Mouse (Mus musculus) gastrocnemius, adult 2 months (tissue): ENCODE measurements around the gene Ppp1r3e. TPM values are rescaled to one million over a fixed set of nuclear protein-coding genes. Genes with fewer than 3 reads are reported as not detected.

Experiments used
- DNase-seq: peaks from one replicate; pipeline ENCODE4 v3.0.0; 2022
- H3K27ac ChIP-seq: fragments of 200-600 bp; 2 replicates; pipeline ENCODE4 v1.8.1; 2022; ENCODE audit warnings: mild to moderate bottlenecking
- H3K4me3 ChIP-seq: fragments of 200-600 bp; 2 replicates; pipeline ENCODE4 v1.8.1; 2022; ENCODE audit warnings: mild to moderate bottlenecking, moderate library complexity
- CTCF ChIP-seq: fragments of 200-600 bp; IDR thresholded peaks from 2 replicates; pipeline ENCODE4 v1.8.1; 2022; ENCODE audit warnings: antibody characterized with exemption, mild to moderate bottlenecking, moderate library complexity
- intact Hi-C: fragments of 180-260 bp; cut with DNase I; formaldehyde crosslinking; loops from one replicate; pipeline ENCODE4 v1.15.1; 2025
- total RNA-seq, 2 experiments: library from RNA; stranded (reverse); gene quantifications; 2 replicates each; pipeline ENCODE4 v1.2.3; 2021

Ppp1r3e gene
- total RNA-seq, 2 experiments from 2014 or later, result 2.6 to 3.5 TPM

GRCm38 (mm10) chr14:54900383-54900782 is 23.0 kb upstream of the Ppp1r3e start:
- intact Hi-C loops, result loop anchor here (1.0 kb wide), 2 partner anchors 39 to 114 kb away; no protein-coding TSS in a partner anchor
- H3K4me3 ChIP-seq, result no peak overlapping the region
- no peak overlapping the region; the same call in 1 of the 2 replicates for H3K27ac ChIP-seq
- peak; percentile 66 for DNase-seq
- peak; percentile 90 for TF ChIP-seq CTCF

GRCm38 (mm10) chr14:54897445-54897844 is 20.1 kb upstream of the Ppp1r3e start:
- no peak for DNase-seq
- Histone ChIP-seq H3K4me3 (no peak overlapping the region), H3K27ac (no peak overlapping the region)
- intact Hi-C loops, result loop anchor here (10.0 kb wide), 1 partner anchor 197 kb away; the partner anchor contains the start of genes Thtpa and Zfhx2
- no peak for TF ChIP-seq CTCF

GRCm38 (mm10) chr14:54894296-54895151 is 17.2 kb upstream of the Ppp1r3e start:
- peak; percentile 82 for DNase-seq
- peak overlapping the region; percentile 98 for H3K27ac ChIP-seq
- peak overlapping the region; percentile 84 for H3K4me3 ChIP-seq
- no peak for TF ChIP-seq CTCF
- intact Hi-C loops, result loop anchor here (10.0 kb wide), 1 partner anchor 200 kb away; the partner anchor contains the start of genes Thtpa and Zfhx2

GRCm38 (mm10) chr14:54893651-54894181 is 16.4 kb upstream of the Ppp1r3e start:
- intact Hi-C loops, result loop anchor here (10.0 kb wide), 1 partner anchor 201 kb away; the partner anchor contains the start of genes Thtpa and Zfhx2

GRCm38 (mm10) chr14:54892200-54892599 is 14.8 kb upstream of the Ppp1r3e start, which contains the start of gene Pabpn1:
TSS of gene Pabpn1 (plus strand) at chr14:54892500.
- no peak for DNase-seq
- TF ChIP-seq CTCF, result no peak
- intact Hi-C loops, result loop anchor here (10.0 kb wide), 1 partner anchor 203 kb away; the partner anchor contains the start of genes Thtpa and Zfhx2

More at GRCm38 (mm10) chr14:54893651-54894181, 16.4 kb upstream of the Ppp1r3e start:
- no peak for TF ChIP-seq CTCF
- DNase-seq, result peak; percentile 97
- Histone ChIP-seq H3K27ac (peak overlapping the region; percentile 98), H3K4me3 (peak overlapping the region; percentile 84)

GRCm38 (mm10) chr14:54885309-54885708 is 8.0 kb upstream of the Ppp1r3e start:
- no peak for DNase-seq
- Histone ChIP-seq H3K27ac (no peak overlapping the region), H3K4me3 (no peak overlapping the region)
- intact Hi-C loops, result no loop called here
- no peak for TF ChIP-seq CTCF

More at GRCm38 (mm10) chr14:54892200-54892599, 14.8 kb upstream of the Ppp1r3e start, which contains the start of gene Pabpn1:
- Histone ChIP-seq H3K4me3 (peak within 1 kb of the TSS; percentile 84), H3K27ac (peak within 1 kb of the TSS; percentile 89)

- DNase-seq, result no peak
- H3K4me3 ChIP-seq, result peak overlapping the region; percentile 88
- TF ChIP-seq CTCF, result no peak
- intact Hi-C loops, result no loop called here
- H3K27ac ChIP-seq, result peak overlapping the region; percentile 92
Measured at GRCm38 (mm10) chr14:54884022-54884712, 6.8 kb upstream of the Ppp1r3e start.

- no peak for TF ChIP-seq CTCF
- DNase-seq, result peak; percentile 92
- H3K27ac ChIP-seq, result peak within 1 kb of the TSS; percentile 92
Measured at GRCm38 (mm10) chr14:54883154-54884021, 6.0 kb upstream of the Ppp1r3e start, which contains the start of the genes Bcl2l2 and Gm20521. TSS of gene Bcl2l2 (plus strand) at chr14:54883377. TSS of gene Gm20521 (plus strand) at chr14:54883441.

GRCm38 (mm10) chr14:54876539-54877047 is 757 bp downstream of the Ppp1r3e start:
- intact Hi-C loops, result no loop called here
- peak overlapping the region; percentile 94 for H3K27ac ChIP-seq
- H3K4me3 ChIP-seq, result peak overlapping the region; percentile 77
- no peak for TF ChIP-seq CTCF
- peak; percentile 96 for DNase-seq

More at GRCm38 (mm10) chr14:54883154-54884021, 6.0 kb upstream of the Ppp1r3e start, which contains the start of the genes Bcl2l2 and Gm20521:
- H3K4me3 ChIP-seq, result peak within 1 kb of the TSS; percentile 88
- intact Hi-C loops, result no loop called here

- no peak for DNase-seq
- intact Hi-C loops, result no loop called here
- Histone ChIP-seq H3K27ac (peak overlapping the region; percentile 94), H3K4me3 (peak overlapping the region; percentile 77)
- TF ChIP-seq CTCF, result no peak
Measured at GRCm38 (mm10) chr14:54875844-54876538, 1.4 kb downstream of the Ppp1r3e start.

GRCm38 (mm10) chr14:54874165-54874564 is 3.2 kb downstream of the Ppp1r3e start:
- DNase-seq, result no peak

More at GRCm38 (mm10) chr14:54874165-54874564, 3.2 kb downstream of the Ppp1r3e start:
- no peak overlapping the region for H3K27ac ChIP-seq
- no peak for TF ChIP-seq CTCF
- intact Hi-C loops, result no loop called here
- no peak overlapping the region for H3K4me3 ChIP-seq
